Mouse (Mus musculus) forebrain, embryonic 11.5 days (tissue): ENCODE results near the gene Mtfp1. TPM values are rescaled to one million over a fixed set of nuclear protein-coding genes. Genes with fewer than 3 reads are reported as not detected.
"Not testable (repeated sequence)": the region's sequence is repeated elsewhere in the genome, so short reads cannot be mapped to it uniquely, and the experiment has no call there.

ENCODE experiments used
- ATAC-seq: fragments of 200-750 bp; cut with Nextera tagmentation; replicated peaks from 2 replicates; pipeline ENCODE4 v1.8.0; 2017; ENCODE audit warnings: moderate TSS enrichment; ENCODE audit not compliant: low FRiP score
- DNase-seq: peaks from one replicate; pipeline ENCODE4 v3.0.0-alpha.2; 2017; ENCODE audit warnings: low spot score
- H3K27ac ChIP-seq: fragments of 300-500 bp; sonication (generic); 2 replicates; pipeline ENCODE4 v1.5.1; 2014; ENCODE audit warnings: low read depth, low read length
- H3K27me3 ChIP-seq: fragments of 300-500 bp; sonication (generic); 2 replicates; pipeline ENCODE4 v1.6.1; 2014; ENCODE audit warnings: mild to moderate bottlenecking, low read length, mixed read lengths; ENCODE audit not compliant: control insufficient read depth, insufficient read depth
- H3K36me3 ChIP-seq: fragments of 300-500 bp; sonication (generic); 2 replicates; pipeline ENCODE4 v1.6.1; 2014; ENCODE audit warnings: mild to moderate bottlenecking, low read length, moderate library complexity, mixed read lengths; ENCODE audit not compliant: control insufficient read depth, insufficient read depth
- H3K4me1 ChIP-seq: fragments of 300-500 bp; sonication (generic); replicated peaks from 2 replicates; pipeline ENCODE4 v1.6.1; 2014; ENCODE audit warnings: low read length, mixed read lengths; ENCODE audit not compliant: control insufficient read depth, insufficient read depth
- H3K4me2 ChIP-seq: fragments of 300-500 bp; sonication (generic); 2 replicates; pipeline ENCODE4 v1.6.1; 2014; ENCODE audit warnings: low read depth, mild to moderate bottlenecking, low read length, moderate library complexity, mixed read lengths; ENCODE audit not compliant: severe bottlenecking
- H3K4me3 ChIP-seq: fragments of 300-500 bp; sonication (generic); 2 replicates; pipeline ENCODE4 v1.5.1; 2014; ENCODE audit warnings: low read depth, low read length
- H3K9ac ChIP-seq: fragments of 300-500 bp; sonication (generic); 2 replicates; pipeline ENCODE4 v1.6.1; 2014; ENCODE audit warnings: low read length
- H3K9me3 ChIP-seq: fragments of 300-500 bp; sonication (generic); 2 replicates; pipeline ENCODE4 v1.6.1; 2016; ENCODE audit warnings: low read length, mixed read lengths; ENCODE audit not compliant: control insufficient read depth
- WGBS: fragments of 180-500 bp; shearing (Covaris S2); extraction: QIAGEN DNeasy Blood & Tissue Kit; methylation state at CpG from one replicate; pipeline ENCODE4 v1.1.7; 2014; 5-methylcytosine and 5-hydroxymethylcytosine counted together
- polyA plus RNA-seq: library from polyadenylated mRNA; unstranded; fragments of >200 nt; fragmentation: Nextera tagmentation; extraction: Ambion mirVana; gene quantifications from 2 replicates; pipeline ENCODE4 v1.2.1, GENCODE M21; 2014

Mtfp1 gene
- polyA plus RNA-seq, 1 experiment from 2014 or later = 7.9 TPM

- no peaks in the 10 kb centered on the region for H3K36me3 ChIP-seq
- WGBS = 87% methylated on average over 4 of the region's 4 CpGs
Measured at GRCm38 (mm10) chr11:4112033-4112432, 16.8 kb upstream of the Mtfp1 start.

GRCm38 (mm10) chr11:4108691-4109090, 13.4 kb upstream of the Mtfp1 start:
- no peak overlapping the region for H3K27ac ChIP-seq
- DNase-seq (no peak), ATAC-seq (no peak)
- H3K4me2 ChIP-seq = no peak overlapping the region
- no peaks in the 10 kb centered on the region for H3K36me3 ChIP-seq
- H3K9ac ChIP-seq = no peak overlapping the region
- 84% methylated on average over 7 of the region's 7 CpGs for WGBS
- no peaks in the 10 kb centered on the region for H3K4me1 ChIP-seq
- H3K9me3 ChIP-seq = no peaks in the 10 kb centered on the region
- H3K4me3 ChIP-seq = no peak overlapping the region
- H3K27me3 ChIP-seq = no peaks in the 10 kb centered on the region

More at GRCm38 (mm10) chr11:4112033-4112432, 16.8 kb upstream of the Mtfp1 start:
- H3K4me2 ChIP-seq = no peak overlapping the region
- no peaks in the 10 kb centered on the region for H3K27me3 ChIP-seq
- DNase-seq (no peak), ATAC-seq (no peak)
- H3K9ac ChIP-seq = no peak overlapping the region
- no peaks in the 10 kb centered on the region for H3K9me3 ChIP-seq
- no peaks in the 10 kb centered on the region for H3K4me1 ChIP-seq
- no peak overlapping the region for H3K27ac ChIP-seq
- no peak overlapping the region for H3K4me3 ChIP-seq

- not testable (repeated sequence) for DNase-seq, H3K9ac ChIP-seq, H3K27me3 ChIP-seq, H3K4me3 ChIP-seq, H3K4me1 ChIP-seq, ATAC-seq, H3K4me2 ChIP-seq, H3K27ac ChIP-seq, H3K9me3 ChIP-seq, H3K36me3 ChIP-seq
- 88% methylated on average over 6 of the region's 6 CpGs for WGBS
Measured at GRCm38 (mm10) chr11:4107901-4108300, 12.7 kb upstream of the Mtfp1 start.

GRCm38 (mm10) chr11:4105444-4105843, 10.2 kb upstream of the Mtfp1 start:
- Histone ChIP-seq H3K27ac (no peak overlapping the region), H3K9me3 (no peaks in the 10 kb centered on the region), H3K4me2 (no peak overlapping the region), H3K36me3 (no peaks in the 10 kb centered on the region), H3K4me3 (no peak overlapping the region), H3K27me3 (no peaks in the 10 kb centered on the region), H3K9ac (no peak overlapping the region), H3K4me1 (no peaks in the 10 kb centered on the region)
- no peak for ATAC-seq
- no peak for DNase-seq
- 84% methylated on average over 6 of the region's 6 CpGs for WGBS

GRCm38 (mm10) chr11:4104989-4105388, 9.7 kb upstream of the Mtfp1 start:
- no peaks in the 10 kb centered on the region for H3K9me3 ChIP-seq
- WGBS = 82% methylated on average over 5 of the region's 5 CpGs
- DNase-seq (no peak), ATAC-seq (no peak)
- no peak overlapping the region for H3K4me3 ChIP-seq
- no peaks in the 10 kb centered on the region for H3K36me3 ChIP-seq
- H3K27ac ChIP-seq = no peak overlapping the region
- H3K4me1 ChIP-seq = no peaks in the 10 kb centered on the region
- no peak overlapping the region for H3K9ac ChIP-seq
- no peaks in the 10 kb centered on the region for H3K27me3 ChIP-seq
- H3K4me2 ChIP-seq = no peak overlapping the region

GRCm38 (mm10) chr11:4103522-4103921, 8.3 kb upstream of the Mtfp1 start:
- H3K27ac ChIP-seq = no peak overlapping the region
- no peak overlapping the region for H3K4me2 ChIP-seq
- no peak overlapping the region for H3K9ac ChIP-seq
- ATAC-seq (no peak), DNase-seq (no peak)
- WGBS = 83% methylated on average over 14 of the region's 14 CpGs
- H3K27me3 ChIP-seq = no peaks in the 10 kb centered on the region
- H3K4me3 ChIP-seq = no peak overlapping the region
- H3K36me3 ChIP-seq = no peaks in the 10 kb centered on the region
- H3K9me3 ChIP-seq = no peaks in the 10 kb centered on the region
- H3K4me1 ChIP-seq = no peaks in the 10 kb centered on the region

- H3K27ac ChIP-seq = no peak overlapping the region
- DNase-seq = no peak
- no peak overlapping the region for H3K4me2 ChIP-seq
- no peak overlapping the region for H3K9ac ChIP-seq
- no peak overlapping the region for H3K4me3 ChIP-seq
- no peak for ATAC-seq
- H3K36me3 ChIP-seq = no peaks in the 10 kb centered on the region
- peaks cover 4% of the 10 kb centered on the region; the same call in 1 of the 2 replicates for H3K4me1 ChIP-seq
- WGBS = 79% methylated on average over 5 of the region's 5 CpGs
- H3K27me3 ChIP-seq = no peaks in the 10 kb centered on the region
- no peaks in the 10 kb centered on the region for H3K9me3 ChIP-seq
Measured at GRCm38 (mm10) chr11:4101851-4102250, 6.6 kb upstream of the Mtfp1 start.

- H3K27ac ChIP-seq = no peak overlapping the region
- H3K36me3 ChIP-seq = no peaks in the 10 kb centered on the region
- no peak overlapping the region for H3K4me2 ChIP-seq
- H3K9ac ChIP-seq = no peak overlapping the region
- ATAC-seq (no peak), DNase-seq (no peak)
- H3K27me3 ChIP-seq = no peaks in the 10 kb centered on the region
- peaks cover 9% of the 10 kb centered on the region; the same call in 1 of the 2 replicates for H3K4me1 ChIP-seq
- no peak overlapping the region for H3K4me3 ChIP-seq
- 71% methylated on average over 3 of the region's 3 CpGs for WGBS
- no peaks in the 10 kb centered on the region for H3K9me3 ChIP-seq
Measured at GRCm38 (mm10) chr11:4099447-4099846, 4.2 kb upstream of the Mtfp1 start.

GRCm38 (mm10) chr11:4098816-4099215, 3.6 kb upstream of the Mtfp1 start:
- H3K4me2 ChIP-seq = no peak overlapping the region
- H3K27me3 ChIP-seq = no peaks in the 10 kb centered on the region
- no peak for ATAC-seq
- DNase-seq = no peak
- H3K27ac ChIP-seq = no peak overlapping the region
- 73% methylated on average over 7 of the region's 7 CpGs for WGBS
- no peaks in the 10 kb centered on the region for H3K36me3 ChIP-seq
- H3K4me3 ChIP-seq = no peak overlapping the region
- no peak overlapping the region for H3K9ac ChIP-seq
- no peaks in the 10 kb centered on the region for H3K9me3 ChIP-seq
- peaks cover 9% of the 10 kb centered on the region; the same call in 1 of the 2 replicates for H3K4me1 ChIP-seq
